Mouse (Mus musculus) heart, postnatal 0 days (tissue): ENCODE results near the gene Bcr. TPM values are rescaled to one million over a fixed set of nuclear protein-coding genes. Genes with fewer than 3 reads are reported as not detected.

ENCODE experiments used
- ATAC-seq: fragments of 200-750 bp; cut with Nextera tagmentation; 2 replicates; pipeline ENCODE4 v1.8.0; 2017; ENCODE audit warnings: low read depth, moderate number of reproducible peaks, moderate library complexity; ENCODE audit not compliant: insufficient read depth
- DNase-seq: peaks from one replicate; pipeline ENCODE4 v3.0.0-alpha.2; 2016; ENCODE audit warnings: low spot score
- H3K27ac ChIP-seq: fragments of 300-500 bp; sonication (generic); 2 replicates; pipeline ENCODE4 v1.5.1; 2014; ENCODE audit warnings: low read depth, mild to moderate bottlenecking
- H3K27me3 ChIP-seq: fragments of 300-500 bp; sonication (generic); 2 replicates; pipeline ENCODE4 v1.6.1; 2014; ENCODE audit warnings: low read length, mixed read lengths; ENCODE audit not compliant: control insufficient read depth, insufficient read depth
- H3K36me3 ChIP-seq: fragments of 300-500 bp; sonication (generic); replicated peaks from 2 replicates; pipeline ENCODE4 v1.6.1; 2014; ENCODE audit warnings: low read length, mixed read lengths; ENCODE audit not compliant: control insufficient read depth, insufficient read depth
- H3K4me1 ChIP-seq: fragments of 300-500 bp; sonication (generic); 2 replicates; pipeline ENCODE4 v1.6.1; 2014; ENCODE audit warnings: antibody characterized with exemption; ENCODE audit not compliant: control insufficient read depth, insufficient read depth
- H3K4me2 ChIP-seq: fragments of 300-500 bp; sonication (generic); 2 replicates; pipeline ENCODE4 v1.6.1; 2014; ENCODE audit warnings: low read depth, mild to moderate bottlenecking, low read length, moderate library complexity
- H3K4me3 ChIP-seq: fragments of 300-500 bp; sonication (generic); 2 replicates; pipeline ENCODE4 v1.5.1; 2014; ENCODE audit warnings: low read depth, low read length
- H3K9ac ChIP-seq: fragments of 300-500 bp; sonication (generic); replicated peaks from 2 replicates; pipeline ENCODE4 v1.6.1; 2014; ENCODE audit warnings: low read depth, low read length, mixed read lengths
- H3K9me3 ChIP-seq: fragments of 300-500 bp; sonication (generic); replicated peaks from 2 replicates; pipeline ENCODE4 v1.6.1; 2016; ENCODE audit warnings: low read length; ENCODE audit not compliant: control insufficient read depth
- CTCF ChIP-seq: IDR thresholded peaks from 2 replicates; pipeline ENCODE4 v1.5.1; 2016; ENCODE audit warnings: antibody characterized with exemption, control low read depth, low read depth
- EP300 ChIP-seq: IDR thresholded peaks from 2 replicates; pipeline ENCODE4 v1.6.1; 2016; ENCODE audit warnings: antibody characterized with exemption, low read depth
- WGBS: fragments of 180-500 bp; shearing (Covaris S2); extraction: QIAGEN DNeasy Blood & Tissue Kit; methylation state at CpG from one replicate; pipeline ENCODE4 v1.1.7; 2014; 5-methylcytosine and 5-hydroxymethylcytosine counted together
- polyA plus RNA-seq: library from polyadenylated mRNA; unstranded; fragments of >200 nt; fragmentation: Nextera tagmentation; extraction: Ambion mirVana; gene quantifications from 2 replicates; pipeline ENCODE4 v1.2.1, GENCODE M21; 2015
- total RNA-seq: library from RNA; depleted of rRNA; stranded (reverse); fragments of >200 nt; gene quantifications from 2 replicates; pipeline ENCODE4 v1.2.3, GENCODE M21; 2014; ENCODE audit warnings: low replicate concordance

Bcr gene
- total and polyA plus RNA-seq, 2 experiments from 2014 or later, result 9.3 to 12.1 TPM

DNA sequence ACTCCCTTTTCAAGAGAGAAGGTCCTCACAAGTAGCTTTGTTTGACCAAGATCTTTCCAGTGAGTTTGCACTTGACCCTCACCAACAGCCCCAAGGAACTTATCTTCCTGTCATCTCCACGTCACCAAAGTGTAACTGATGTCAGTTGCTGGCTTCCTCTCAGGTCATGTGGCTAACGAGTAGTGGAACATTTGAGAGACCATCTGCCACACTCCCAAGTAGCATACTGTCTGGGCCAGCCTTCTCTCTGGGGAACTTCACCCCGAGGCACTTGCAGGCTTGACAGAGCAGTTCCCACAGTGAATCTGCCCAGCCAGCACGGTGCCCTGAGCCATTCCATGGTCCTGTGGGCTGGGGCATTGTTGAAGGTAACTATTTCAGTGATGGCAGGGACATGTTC is 65.2 kb downstream of the Bcr start:
- WGBS, result 65% methylated on average over 4 of the region's 4 CpGs
- Histone ChIP-seq H3K36me3 (peaks cover 9% of the 10 kb centered on the region), H3K4me3 (no peak overlapping the region), H3K9me3 (no peaks in the 10 kb centered on the region), H3K27me3 (0 out of 2 replicates have a peak, but pooled peaks cover 8% of the 10 kb centered on the region), H3K4me1 (peaks cover 11% of the 10 kb centered on the region; the same call in 1 of the 2 replicates), H3K27ac (no peak overlapping the region), H3K9ac (no peak overlapping the region), H3K4me2 (no peak overlapping the region)
- TF ChIP-seq EP300, result no peak
- TF ChIP-seq CTCF, result no peak
- DNase-seq, result no peak
- no peak for ATAC-seq

DNA sequence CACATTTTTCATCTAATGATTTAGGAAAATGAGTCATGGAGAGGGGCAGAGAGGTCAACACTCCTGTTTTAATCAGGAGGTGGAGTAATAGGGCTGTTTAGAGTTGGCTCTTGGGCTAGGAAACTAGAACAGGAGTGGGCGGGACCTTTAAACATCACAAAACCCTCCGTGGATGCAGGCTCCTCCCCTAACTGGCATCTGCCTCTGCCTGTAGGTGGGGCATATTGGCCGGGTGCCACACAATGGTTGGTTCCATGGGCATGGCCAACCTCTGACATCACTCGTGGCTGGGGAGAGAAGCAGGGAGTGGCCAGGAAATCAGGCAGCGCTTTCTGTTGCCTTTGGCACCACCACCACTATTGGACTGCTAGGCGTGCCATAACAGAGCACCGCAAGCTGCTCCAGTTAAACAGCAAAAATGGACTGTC is 68.9 kb downstream of the Bcr start:
- TF ChIP-seq EP300 (no peak), CTCF (0 out of 2 replicates have a peak, but pooled peaks have one; percentile 7)
- Histone ChIP-seq H3K4me2 (no peak overlapping the region), H3K4me3 (no peak overlapping the region), H3K27me3 (0 out of 2 replicates have a peak, but pooled peaks cover 8% of the 10 kb centered on the region), H3K9me3 (no peaks in the 10 kb centered on the region; the same call in 1 of the 2 replicates), H3K36me3 (peaks cover 18% of the 10 kb centered on the region), H3K27ac (no peak overlapping the region), H3K9ac (no peak overlapping the region), H3K4me1 (no peaks in the 10 kb centered on the region)
- WGBS, result 72% methylated on average over 7 of the region's 7 CpGs
- peak; percentile 47 for ATAC-seq
- DNase-seq, result no peak

GRCm38 (mm10) chr10:75130372-75131046 is 70.1 kb downstream of the Bcr start:
- Histone ChIP-seq H3K9me3 (no peaks in the 10 kb centered on the region; the same call in 1 of the 2 replicates), H3K27me3 (0 out of 2 replicates have a peak, but pooled peaks cover 8% of the 10 kb centered on the region), H3K4me2 (no peak overlapping the region), H3K4me3 (no peak overlapping the region), H3K9ac (no peak overlapping the region), H3K36me3 (peaks cover 13% of the 10 kb centered on the region), H3K4me1 (no peaks in the 10 kb centered on the region), H3K27ac (no peak overlapping the region)
- TF ChIP-seq CTCF, result no peak
- TF ChIP-seq EP300, result no peak
- ATAC-seq, result no peak
- DNase-seq, result no peak
- 70% methylated on average over 4 of the region's 4 CpGs for WGBS

- H3K9me3 ChIP-seq, result no peaks in the 10 kb centered on the region; the same call in 1 of the 2 replicates
- ATAC-seq (no peak; the same call in 1 of the 2 replicates), DNase-seq (no peak)
- TF ChIP-seq CTCF, result no peak
- TF ChIP-seq EP300, result no peak
- peaks cover 16% of the 10 kb centered on the region for H3K36me3 ChIP-seq
- 58% methylated on average over 8 of the region's 8 CpGs for WGBS
- no peaks in the 10 kb centered on the region for H3K4me1 ChIP-seq
- no peak overlapping the region for H3K27ac ChIP-seq
- H3K4me2 ChIP-seq, result no peak overlapping the region
- no peak overlapping the region for H3K9ac ChIP-seq
- H3K4me3 ChIP-seq, result no peak overlapping the region
- H3K27me3 ChIP-seq, result 0 out of 2 replicates have a peak, but pooled peaks cover 4% of the 10 kb centered on the region
Measured at GRCm38 (mm10) chr10:75131625-75132024, 71.2 kb downstream of the Bcr start.

DNA sequence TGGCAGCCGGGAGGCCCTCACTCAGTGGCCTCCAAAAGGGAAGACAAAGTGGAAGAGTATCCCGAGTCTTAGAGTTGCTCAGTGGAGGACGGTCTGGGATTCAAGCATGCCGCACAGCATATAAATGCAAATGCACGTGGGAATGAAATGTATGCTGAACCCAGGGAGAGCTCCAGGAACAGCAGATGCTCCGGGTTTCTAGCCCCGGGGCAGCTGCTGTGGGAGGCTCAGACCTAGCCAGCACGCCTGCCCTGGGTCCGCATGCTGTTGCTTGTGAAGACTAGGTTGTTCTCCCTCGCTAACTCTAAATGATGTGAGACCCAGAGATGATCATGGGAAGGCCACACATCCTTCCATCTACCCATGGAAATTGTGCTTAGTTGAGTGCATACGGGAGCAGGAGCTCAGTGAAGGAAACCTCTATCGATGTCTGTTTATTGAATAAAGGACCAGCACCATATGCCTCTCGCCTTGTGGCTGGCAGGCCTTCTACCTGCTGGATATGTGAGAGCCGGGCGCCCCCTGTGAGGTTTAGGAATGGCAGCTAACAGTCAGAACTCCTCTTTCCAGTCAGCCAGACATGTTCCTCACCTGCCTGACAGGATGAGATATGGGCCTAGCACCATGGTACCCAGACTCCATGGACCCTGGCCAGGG is 74.6 kb downstream of the Bcr start:
- Histone ChIP-seq H3K9ac (no peak overlapping the region), H3K27ac (no peak overlapping the region), H3K4me1 (no peaks in the 10 kb centered on the region), H3K27me3 (0 out of 2 replicates have a peak, but pooled peaks cover 3% of the 10 kb centered on the region), H3K9me3 (no peaks in the 10 kb centered on the region; the same call in 1 of the 2 replicates), H3K4me3 (no peak overlapping the region), H3K4me2 (no peak overlapping the region), H3K36me3 (peaks cover 16% of the 10 kb centered on the region)
- no peak for DNase-seq
- TF ChIP-seq EP300, result no peak
- TF ChIP-seq CTCF, result no peak
- WGBS, result 95% methylated on average over 15 of the region's 15 CpGs
- ATAC-seq, result no peak
